Mouse (Mus musculus) c-Kit-positive CD71-positive TER-119-positive erythroid progenitor cells, embryonic 14.5 days (primary cell): ENCODE data around the gene Gm49396.

ENCODE experiments used
- DNase-seq: peaks from one replicate; pipeline ENCODE4 v3.0.0-alpha.2; 2013; ENCODE audit warnings: low spot score

The Gm49396 gene

GRCm38 (mm10) chr7:30610043-30610442, 46.9 kb downstream of the Gm49396 start:
- DNase-seq, result no peak

- no peak for DNase-seq
Observed at GRCm38 (mm10) chr7:30612654-30613402, 49.7 kb downstream of the Gm49396 start, which contains the start of gene Upk1a. Gene Upk1a (minus strand): TSS chr7:30612847.

GRCm38 (mm10) chr7:30613529-30614112, 50.5 kb downstream of the Gm49396 start:
- peak; percentile 68 for DNase-seq

- DNase-seq, result no peak
Observed at GRCm38 (mm10) chr7:30614454-30614853, 51.3 kb downstream of the Gm49396 start.

GRCm38 (mm10) chr7:30615049-30615760, 52.1 kb downstream of the Gm49396 start:
- DNase-seq, result no peak
